Mouse (Mus musculus): ENCODE data around the gene Slc7a7. TPM values are rescaled to one million over a fixed set of nuclear protein-coding genes. Genes with fewer than 3 reads are reported as not detected.

The Slc7a7 gene
- polyA plus RNA-seq (2015; fragmentation: Nextera tagmentation; extraction: Ambion mirVana) = 20.7 and 24.3 TPM in 2 replicates

GRCm38 (mm10) chr14:54417623-54418081, at the start of gene Slc7a7:
Slc7a7 (minus strand) TSS chr14:54417780.
- ATAC-seq (no peak), DNase-seq (ENCODE audit: low spot score) (peak; percentile 56)
- no peaks in the 10 kb centered on the region for H3K36me3 ChIP-seq (ENCODE audit: insufficient read depth, low read length)
- H3K4me1 ChIP-seq (ENCODE audit: insufficient read depth, low read depth, low read length) = peaks cover 18% of the 10 kb centered on the region
- no peak within 1 kb of the TSS for H3K9ac ChIP-seq (replicated peaks; ENCODE audit: low read depth)
- TF ChIP-seq EP300 (IDR thresholded peaks at IDR 0.05) = no peak
- peak; percentile 65 for TF ChIP-seq CTCF (IDR thresholded peaks at IDR 0.05)
- H3K27me3 ChIP-seq (replicated peaks; ENCODE audit: insufficient read depth, low read length) = no peaks in the 10 kb centered on the region
- H3K4me2 ChIP-seq (replicated peaks; ENCODE audit: low read depth, low read length) = peak within 1 kb of the TSS; percentile 27
- WGBS = 14% methylated on average over 19 of the region's 19 CpGs
- H3K4me3 ChIP-seq (ENCODE audit: low read depth, low read length) = peak within 1 kb of the TSS; percentile 4; the same call in 1 of the 2 replicates
- no peaks in the 10 kb centered on the region for H3K9me3 ChIP-seq (ENCODE audit: low read length)
- H3K27ac ChIP-seq (ENCODE audit: low read length) = peak within 1 kb of the TSS; percentile 57

DNA sequence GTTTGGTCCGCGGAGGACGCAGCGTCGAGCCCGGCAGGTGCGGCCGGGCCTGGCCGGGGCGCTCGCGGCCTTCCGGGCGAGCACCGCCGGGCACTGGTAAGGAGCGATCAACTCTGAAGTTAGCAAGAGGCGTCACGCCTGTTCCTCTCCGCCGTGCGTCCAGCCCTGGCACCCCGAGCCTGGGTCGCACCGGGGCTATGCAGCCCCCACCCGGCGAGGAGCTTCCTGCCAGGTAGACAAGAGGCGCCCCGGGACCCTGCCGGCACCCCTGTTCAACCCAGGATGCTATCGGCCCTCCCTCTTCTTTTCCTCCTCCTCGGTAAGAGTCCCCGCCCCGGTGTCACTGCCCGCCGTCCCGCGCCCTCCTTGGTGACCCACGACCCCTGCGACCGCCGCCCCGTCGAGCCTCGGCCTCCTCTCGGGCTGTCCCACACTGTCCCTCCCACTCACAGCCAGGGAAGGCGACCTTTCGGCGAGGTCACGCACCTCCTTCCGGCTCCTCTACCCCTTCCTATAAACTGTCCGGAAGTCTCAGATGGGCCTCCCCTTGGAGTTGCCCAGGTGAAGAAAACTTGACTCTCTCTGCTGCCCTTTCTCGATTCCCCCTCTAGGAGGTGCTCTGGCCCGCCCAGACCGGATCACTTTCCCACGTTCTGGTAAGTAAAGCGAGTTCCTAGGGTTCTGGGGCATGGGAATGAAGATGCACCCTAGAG, 46.9 kb upstream of the Slc7a7 start:
- no peaks in the 10 kb centered on the region for H3K27me3 ChIP-seq (replicated peaks; ENCODE audit: insufficient read depth, low read length)
- TF ChIP-seq EP300 (IDR thresholded peaks at IDR 0.05) (no peak), CTCF (IDR thresholded peaks at IDR 0.05) (peak; percentile 81)
- DNase-seq (ENCODE audit: low spot score) (peak; percentile 91), ATAC-seq (peak; percentile 86)
- H3K4me1 ChIP-seq (ENCODE audit: insufficient read depth, low read depth, low read length) = peaks cover 8% of the 10 kb centered on the region; the same call in 1 of the 2 replicates
- no peaks in the 10 kb centered on the region for H3K9me3 ChIP-seq (ENCODE audit: low read length)
- peak overlapping the region; percentile 78 for H3K4me3 ChIP-seq (ENCODE audit: low read depth, low read length)
- peak overlapping the region; percentile 94 for H3K27ac ChIP-seq (ENCODE audit: low read length)
- peak overlapping the region; percentile 83 for H3K4me2 ChIP-seq (replicated peaks; ENCODE audit: low read depth, low read length)
- H3K36me3 ChIP-seq (ENCODE audit: insufficient read depth, low read length) = peaks cover 30% of the 10 kb centered on the region
- WGBS = 4% methylated on average over 28 of the region's 57 CpGs
- H3K9ac ChIP-seq (replicated peaks; ENCODE audit: low read depth) = peak overlapping the region; percentile 58

DNA sequence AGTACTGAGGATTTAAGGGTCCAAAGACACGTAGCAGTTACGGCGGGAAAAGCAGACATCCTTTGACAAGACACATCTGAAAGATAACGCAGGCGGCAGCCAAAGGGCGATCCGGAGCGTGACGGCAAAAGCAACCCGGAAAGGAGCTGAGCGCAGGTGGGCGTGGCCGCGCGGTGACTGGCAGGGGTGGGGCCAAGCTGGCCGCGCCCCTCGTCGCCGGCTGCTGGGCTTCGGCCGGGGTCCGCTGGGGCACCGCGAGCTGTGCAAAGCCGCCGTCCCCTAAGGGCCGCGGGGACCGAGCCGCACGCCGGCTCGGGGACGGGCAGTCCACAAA, 46.3 kb upstream of the Slc7a7 start, which contains the start of gene Lrp10:
Gene Lrp10 (plus strand): TSS at position 179 of the 334 bp plus-strand sequence.
- Histone ChIP-seq H3K27ac (ENCODE audit: low read length) (peak within 1 kb of the TSS; percentile 94), H3K4me3 (ENCODE audit: low read depth, low read length) (peak within 1 kb of the TSS; percentile 78), H3K27me3 (replicated peaks; ENCODE audit: insufficient read depth, low read length) (no peaks in the 10 kb centered on the region), H3K9ac (replicated peaks; ENCODE audit: low read depth) (peak within 1 kb of the TSS; percentile 58), H3K9me3 (ENCODE audit: low read length) (no peaks in the 10 kb centered on the region), H3K4me2 (replicated peaks; ENCODE audit: low read depth, low read length) (peak within 1 kb of the TSS; percentile 83), H3K4me1 (ENCODE audit: insufficient read depth, low read depth, low read length) (peaks cover 8% of the 10 kb centered on the region; the same call in 1 of the 2 replicates), H3K36me3 (ENCODE audit: insufficient read depth, low read length) (peaks cover 25% of the 10 kb centered on the region)
- WGBS = under 1% methylated on average over 29 of the region's 35 CpGs
- ATAC-seq (peak; percentile 90), DNase-seq (ENCODE audit: low spot score) (peak; percentile 95)
- TF ChIP-seq EP300 (IDR thresholded peaks at IDR 0.05) (no peak), CTCF (IDR thresholded peaks at IDR 0.05) (no peak)

- peaks cover 8% of the 10 kb centered on the region; the same call in 1 of the 2 replicates for H3K4me1 ChIP-seq (ENCODE audit: insufficient read depth, low read depth, low read length)
- TF ChIP-seq CTCF (IDR thresholded peaks at IDR 0.05) (no peak), EP300 (IDR thresholded peaks at IDR 0.05) (peak; percentile 13; the same call in 1 of the 2 replicates)
- no peaks in the 10 kb centered on the region for H3K27me3 ChIP-seq (replicated peaks; ENCODE audit: insufficient read depth, low read length)
- 10% methylated on average over 12 of the region's 12 CpGs for WGBS
- H3K36me3 ChIP-seq (ENCODE audit: insufficient read depth, low read length) = peaks cover 19% of the 10 kb centered on the region; the same call in 1 of the 2 replicates
- H3K4me3 ChIP-seq (ENCODE audit: low read depth, low read length) = peak overlapping the region; percentile 78
- H3K9me3 ChIP-seq (ENCODE audit: low read length) = no peaks in the 10 kb centered on the region
- ATAC-seq (peak; percentile 15), DNase-seq (ENCODE audit: low spot score) (no peak)
- peak overlapping the region; percentile 83 for H3K4me2 ChIP-seq (replicated peaks; ENCODE audit: low read depth, low read length)
- peak overlapping the region; percentile 58; the same call in 1 of the 2 replicates for H3K9ac ChIP-seq (replicated peaks; ENCODE audit: low read depth)
- H3K27ac ChIP-seq (ENCODE audit: low read length) = peak overlapping the region; percentile 94
Observed at GRCm38 (mm10) chr14:54463108-54463958, 45.8 kb upstream of the Slc7a7 start.

DNA sequence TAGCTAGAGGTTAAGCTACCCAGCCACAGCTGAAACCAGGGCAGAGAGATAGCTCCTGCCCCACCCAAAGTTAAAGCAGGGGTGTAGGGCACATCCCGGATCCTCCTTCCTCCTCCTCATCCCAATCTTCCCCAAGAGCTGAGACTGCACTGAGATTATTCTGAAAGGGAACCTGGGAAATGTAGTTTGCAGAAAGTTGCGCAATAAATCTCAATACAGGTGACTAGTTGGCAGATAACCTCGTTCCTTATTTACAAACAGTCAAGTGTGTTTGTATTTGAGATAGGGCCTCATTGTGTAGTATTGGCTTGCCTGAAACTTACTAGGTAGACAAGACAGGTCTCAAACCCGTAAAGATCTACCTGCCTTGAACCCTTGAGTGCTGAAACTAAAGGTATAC, 44.6 kb upstream of the Slc7a7 start:
- ATAC-seq (no peak), DNase-seq (ENCODE audit: low spot score) (peak; percentile 57)
- Histone ChIP-seq H3K4me1 (ENCODE audit: insufficient read depth, low read depth, low read length) (peaks cover 8% of the 10 kb centered on the region; the same call in 1 of the 2 replicates), H3K36me3 (ENCODE audit: insufficient read depth, low read length) (peaks cover 7% of the 10 kb centered on the region; the same call in 1 of the 2 replicates), H3K4me2 (replicated peaks; ENCODE audit: low read depth, low read length) (no peak overlapping the region), H3K4me3 (ENCODE audit: low read depth, low read length) (no peak overlapping the region), H3K9me3 (ENCODE audit: low read length) (no peaks in the 10 kb centered on the region), H3K9ac (replicated peaks; ENCODE audit: low read depth) (no peak overlapping the region), H3K27ac (ENCODE audit: low read length) (no peak overlapping the region), H3K27me3 (replicated peaks; ENCODE audit: insufficient read depth, low read length) (no peaks in the 10 kb centered on the region)
- TF ChIP-seq EP300 (IDR thresholded peaks at IDR 0.05) = no peak
- TF ChIP-seq CTCF (IDR thresholded peaks at IDR 0.05) = no peak
- WGBS = 68% methylated on average over 4 of the region's 4 CpGs
